In the genomic region with DNA sequence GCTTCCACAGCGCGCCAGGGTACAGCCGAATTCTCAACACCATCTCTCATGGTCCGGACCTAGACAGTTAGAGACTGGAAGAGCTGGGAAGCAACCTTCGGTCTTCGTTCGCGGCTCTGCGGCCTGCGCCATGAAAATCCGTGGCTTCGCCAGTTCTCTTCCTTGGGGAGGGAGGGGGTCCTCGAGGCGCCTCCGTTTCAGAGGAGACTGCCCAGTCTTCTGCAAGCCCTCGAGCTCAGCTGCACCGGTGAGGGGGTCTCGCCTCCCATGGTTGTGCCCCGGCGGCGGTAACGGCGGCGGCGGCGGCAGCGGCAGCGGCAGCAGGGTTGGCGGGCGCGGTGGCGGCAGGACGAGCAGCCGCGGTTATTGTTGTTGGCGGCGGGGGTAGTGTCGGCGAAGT, we compare ENCODE assay signal across 8 mouse cellular contexts. TPM values are rescaled to one million over a fixed set of nuclear protein-coding genes. Genes with fewer than 3 reads are reported as not detected.
DNase-seq lines count a peak whose midpoint lies in the region; ATAC-seq and TF ChIP-seq lines count a peak whose summit lies in the region.

No protein-coding gene starts in this region.

- peaks cover 27% of the 10 kb centered on the region for H3K27me3 ChIP-seq in intestine, embryonic 15.5 days (replicated peaks)

- peak; percentile 37; the same call in 1 of the 2 replicates for ATAC-seq in intestine, embryonic 15.5 days

- TF ChIP-seq POLR2A in lung, adult 2 months (IDR thresholded peaks at IDR 0.05; ENCODE audit: borderline replicate concordance, extremely low read depth, low read depth, low read length): no peak
- TF ChIP-seq POLR2A in olfactory bulb, adult 2 months (IDR thresholded peaks at IDR 0.05; ENCODE audit: insufficient read depth, low read depth, low read length): 0 out of 2 replicates have a peak, but pooled peaks have one; percentile 22

- no peaks in the 10 kb centered on the region for H3K9me3 ChIP-seq in intestine, embryonic 15.5 days

- peak overlapping the region; percentile 60 for H3K4me2 ChIP-seq in intestine, embryonic 15.5 days (replicated peaks)

- no peak overlapping the region for H3K9ac ChIP-seq in intestine, embryonic 15.5 days

- H3K27ac ChIP-seq in intestine, embryonic 15.5 days: no peak overlapping the region
- H3K27ac ChIP-seq in olfactory bulb, adult 2 months (ENCODE audit: insufficient read depth, low read depth, low read length): peak overlapping the region; percentile 58

- no peak for TF ChIP-seq CTCF in lung, adult 2 months (IDR thresholded peaks at IDR 0.05; ENCODE audit: insufficient read depth, low read length)
- TF ChIP-seq CTCF in olfactory bulb, adult 2 months (IDR thresholded peaks at IDR 0.05; ENCODE audit: insufficient read depth, low read depth, low read length): no peak

- 9% methylated on average over 39 of the region's 39 CpGs for WGBS in lung, adult 2 months
- WGBS in intestine, embryonic 15.5 days: 8% methylated on average over 35 of the region's 39 CpGs
- under 1% methylated on average over 39 of the region's 39 CpGs for WGBS in olfactory bulb, adult 2 months

- no peak overlapping the region for H3K4me3 ChIP-seq in lung, adult 2 months (replicated peaks; ENCODE audit: extremely low read depth, low read depth, low read length)
- H3K4me3 ChIP-seq in intestine, embryonic 15.5 days (replicated peaks): peak overlapping the region; percentile 28
- peak overlapping the region; percentile 85 for H3K4me3 ChIP-seq in olfactory bulb, adult 2 months (ENCODE audit: insufficient read depth, low read depth, low read length)

- H3K36me3 ChIP-seq in intestine, embryonic 15.5 days: no peaks in the 10 kb centered on the region

- DNase-seq in cerebellum, postnatal 14 days: peak; percentile 69 to 72
- no peak for DNase-seq in cerebellum, postnatal 10 days
- peak; percentile 0 for DNase-seq in lung, postnatal 14 days
- no peak for DNase-seq in lung, adult 2 months
- DNase-seq in spleen, adult 12 weeks (ENCODE audit: low spot score): no peak
- DNase-seq in thymus, postnatal 25 days: no peak

- no peaks in the 10 kb centered on the region for H3K4me1 ChIP-seq in lung, adult 2 months (ENCODE audit: control insufficient read depth, insufficient read depth, low read length)
- H3K4me1 ChIP-seq in intestine, embryonic 15.5 days (replicated peaks): 0 out of 2 replicates have a peak, but pooled peaks cover 6% of the 10 kb centered on the region
- peaks cover 29% of the 10 kb centered on the region for H3K4me1 ChIP-seq in olfactory bulb, adult 2 months (ENCODE audit: control insufficient read depth, insufficient read depth, low read length)

RNA-seq across cellular contexts. Expression of gene Cacng2, which starts 0.6 kb away (rescaled TPM):
- not detected in 2 replicates for polyA plus RNA-seq in lung, adult 2 months (2012; rRNA removed)
- polyA plus RNA-seq in intestine, embryonic 15.5 days (2015; fragmentation: Nextera tagmentation; extraction: Ambion mirVana): 0.04 and 0.10 TPM in 2 replicates
- polyA plus RNA-seq in olfactory bulb, adult 2 months (2012; ENCODE audit: insufficient read depth, insufficient read length, low replicate concordance, missing spikeins): not detected in 2 replicates

RNA-seq across cellular contexts. Expression of gene Ift27, which starts 54.7 kb away (rescaled TPM):
- polyA plus RNA-seq in lung, adult 2 months (2012; rRNA removed): 42.1 and 52.9 TPM in 2 replicates
- polyA plus RNA-seq in intestine, embryonic 15.5 days (2015; fragmentation: Nextera tagmentation; extraction: Ambion mirVana): 60.5 and 62.9 TPM in 2 replicates
- not detected in 2 replicates for polyA plus RNA-seq in olfactory bulb, adult 2 months (2012; ENCODE audit: insufficient read depth, insufficient read length, low replicate concordance, missing spikeins)

Comparison
In these comparisons a context has a peak if more than half of its experiments do, and no peak if none do; other contexts are left out.
1. DNase-seq: peak in cerebellum, postnatal 14 days (2 of 2) and lung, postnatal 14 days (single experiment); none in cerebellum, postnatal 10 days (0 of 2), lung, adult 2 months (single experiment), spleen, adult 12 weeks (single experiment) and thymus, postnatal 25 days (single experiment).
2. RNA of gene Ift27, which starts 54.7 kb away (polyA plus RNA-seq): 60.5 to 62.9 TPM in intestine, embryonic 15.5 days and 42.1 to 52.9 TPM in lung, adult 2 months; not detected in olfactory bulb, adult 2 months; every median in the first group is over 10 times any median in the second.